Mouse (Mus musculus) mouse trophoblast stem cell (cell line): ENCODE data around the gene Calhm6.

Source experiments
- in situ Hi-C, 2 experiments: fragments of 300-500 bp; cut with MseI, MboI; formaldehyde crosslinking; loops; 2 replicates in 1 of 2; 3 replicates in 1 of 2; pipeline ENCODE4 v1.15.1; 2025

Calhm6 gene

DNA sequence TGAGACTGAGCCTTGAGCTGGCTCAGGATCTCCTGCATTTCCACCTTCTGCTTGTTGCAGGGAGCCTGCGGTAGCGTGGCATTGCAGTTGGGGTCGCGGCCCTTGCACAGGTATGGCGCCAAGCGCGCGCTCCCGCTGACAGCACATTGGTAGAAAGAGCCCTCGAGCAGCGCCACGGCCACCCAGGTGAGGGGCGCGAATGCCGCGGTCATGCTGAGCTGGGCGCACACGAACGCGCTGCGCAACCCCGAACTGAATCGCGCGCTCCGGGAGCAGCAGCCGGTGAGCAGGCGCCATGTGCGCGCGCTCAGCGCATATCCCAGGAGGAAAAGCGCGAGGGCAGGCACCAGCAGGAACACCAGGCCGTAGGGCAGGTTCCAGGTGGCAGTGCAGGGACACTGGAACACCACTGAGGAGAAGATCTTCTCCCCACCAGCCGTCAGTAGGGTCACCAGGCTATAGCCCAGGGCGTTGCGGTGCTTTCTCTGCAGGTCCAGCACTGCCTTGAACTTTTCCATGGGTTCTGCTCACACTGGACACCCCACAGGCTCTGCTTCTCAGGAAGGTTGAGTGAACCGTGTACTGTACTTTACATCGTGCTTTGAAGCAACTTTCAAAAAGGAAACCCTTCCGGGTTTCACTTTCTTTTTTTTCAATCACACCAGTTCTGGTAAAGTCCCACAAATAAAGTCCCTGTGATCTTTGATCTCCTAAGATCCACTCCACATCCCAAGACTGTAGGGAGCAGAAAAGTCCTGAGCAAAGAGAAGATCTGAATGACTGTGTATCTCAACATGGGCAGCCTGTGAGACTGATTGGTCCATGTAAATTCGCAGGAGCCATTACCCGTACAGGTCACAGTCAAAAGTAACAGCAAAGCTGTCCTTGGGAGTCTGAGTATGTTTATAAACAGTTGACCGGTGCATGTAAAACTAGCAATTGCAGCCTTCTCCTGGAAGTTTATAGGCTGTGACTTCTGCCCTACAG, at the start of gene Calhm6:
Gene Calhm6, minus strand, starts transcription at position 593 of the 987 bp plus-strand sequence.
- in situ Hi-C loops, result no loop called here

DNA sequence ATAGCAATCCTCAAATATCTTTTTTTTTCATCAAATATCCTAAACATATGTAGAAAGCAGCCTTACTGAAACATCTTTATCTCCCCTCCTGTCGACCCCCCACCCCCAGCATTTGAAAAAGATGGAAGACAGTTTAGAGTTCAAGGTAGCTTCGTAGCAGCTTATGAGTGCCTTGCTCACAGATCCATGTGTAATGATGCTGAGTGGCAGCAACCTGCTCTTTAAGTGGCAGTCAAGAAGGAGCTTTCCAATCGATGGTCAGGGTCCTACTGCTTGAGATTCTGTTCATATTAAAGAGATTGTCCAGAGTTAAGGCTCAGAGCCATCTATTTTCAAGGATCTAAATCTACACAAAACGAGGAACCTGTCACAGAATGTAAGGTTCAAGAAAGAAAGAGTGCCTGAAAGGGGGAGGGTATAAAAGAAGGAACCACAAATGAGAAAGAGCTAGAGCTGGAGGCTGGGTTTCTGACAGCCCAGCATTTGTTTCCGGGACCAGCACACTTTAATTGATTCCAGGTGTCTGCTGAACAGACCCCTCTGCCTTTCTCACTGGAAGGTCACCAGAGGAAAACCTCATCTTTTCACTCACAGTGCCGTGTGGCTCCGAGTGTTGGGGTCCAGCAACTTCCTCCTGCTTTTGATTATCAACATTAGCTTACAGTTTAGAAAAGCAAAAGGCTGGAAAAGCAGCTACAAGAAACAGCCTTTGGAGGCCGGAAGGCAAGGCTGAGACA, 48.3 kb upstream of the Calhm6 start:
- in situ Hi-C loops, result no loop called here

- in situ Hi-C loops, result no loop called here
Observed at GRCm38 (mm10) chr10:34172663-34173282, 45.0 kb upstream of the Calhm6 start.

DNA sequence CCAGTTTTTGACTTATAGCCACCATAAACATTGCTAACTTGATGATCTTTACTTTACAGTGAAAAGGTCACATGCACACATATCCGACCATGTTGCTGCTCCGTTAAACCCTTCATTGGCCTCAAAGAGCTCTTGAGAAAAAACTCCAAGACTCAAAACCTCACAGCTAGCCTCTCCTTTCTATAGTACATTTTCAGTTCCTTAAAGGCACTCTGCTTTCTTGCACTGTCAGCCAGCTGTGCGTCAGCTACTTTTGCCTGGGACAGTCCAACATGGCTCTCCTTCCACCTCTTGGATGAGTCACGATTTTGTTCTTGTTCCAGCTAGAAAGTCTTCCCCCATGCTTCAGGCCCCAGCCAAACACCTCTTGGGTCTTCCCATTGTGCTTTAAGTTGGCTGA, 43.9 kb upstream of the Calhm6 start:
- in situ Hi-C loops, result no loop called here

DNA sequence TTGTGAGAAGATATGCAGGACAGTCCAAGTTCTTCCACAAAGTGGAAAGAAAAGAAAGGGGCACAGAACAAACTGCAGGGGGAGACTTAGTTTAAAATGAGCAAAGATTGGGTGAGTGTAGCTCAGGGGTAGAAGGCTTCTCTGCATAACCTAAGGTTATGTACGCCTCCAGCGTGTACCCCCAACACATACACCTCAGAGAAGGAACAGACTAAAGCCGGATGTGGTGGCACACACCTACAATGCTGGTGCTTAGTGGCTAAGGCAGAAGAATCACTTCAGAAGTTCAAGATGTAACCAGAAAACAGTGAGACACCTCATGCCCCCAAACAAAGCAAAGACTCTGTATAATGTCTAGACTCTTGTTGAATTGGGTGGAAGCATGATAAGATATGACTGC, 43.4 kb upstream of the Calhm6 start:
- in situ Hi-C loops, result no loop called here

GRCm38 (mm10) chr10:34166971-34167370, 39.2 kb upstream of the Calhm6 start:
- in situ Hi-C loops, result no loop called here

- in situ Hi-C loops, result no loop called here
Observed at GRCm38 (mm10) chr10:34155796-34156554, 28.2 kb upstream of the Calhm6 start.

- in situ Hi-C loops, result no loop called here
Observed at GRCm38 (mm10) chr10:34151827-34152226, 24.0 kb upstream of the Calhm6 start.

DNA sequence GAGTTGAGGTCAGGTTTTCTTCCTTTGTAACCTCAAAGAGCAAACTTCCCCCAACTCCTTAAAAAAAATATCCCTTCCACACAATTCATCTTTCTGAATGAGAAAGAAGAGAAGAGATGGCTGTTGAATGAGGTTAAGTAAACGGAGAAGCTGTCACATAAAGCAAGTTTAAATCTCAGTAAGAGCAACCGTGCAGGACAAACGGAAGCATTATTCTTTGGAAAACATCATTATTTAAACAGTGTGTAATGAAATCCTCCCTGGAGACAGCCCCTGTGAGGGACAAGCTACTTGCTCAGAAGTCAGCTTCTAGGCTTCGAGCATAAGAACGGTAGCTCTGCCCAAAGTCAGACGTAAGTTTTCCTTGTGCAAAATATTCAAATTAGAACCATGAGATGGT, 22.7 kb upstream of the Calhm6 start:
- in situ Hi-C loops, result no loop called here

DNA sequence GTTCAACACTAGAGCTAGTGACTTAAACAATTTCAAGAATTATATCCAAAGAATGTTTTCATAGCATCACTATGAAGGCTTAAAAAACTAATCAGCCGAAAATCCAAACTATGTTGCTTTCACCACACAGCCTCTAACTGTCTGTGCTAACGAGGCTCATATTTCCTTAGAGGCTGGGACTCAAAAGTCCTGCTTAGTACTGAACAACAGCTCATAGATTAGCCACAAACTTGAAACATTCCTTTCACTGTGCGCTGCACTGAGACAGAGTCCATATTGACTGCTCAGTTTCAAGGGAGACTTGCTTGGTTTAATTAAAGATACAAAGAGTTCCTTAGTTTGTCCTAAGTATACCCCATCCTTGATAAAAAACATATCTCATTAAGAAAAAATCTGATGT, 22.0 kb upstream of the Calhm6 start:
- in situ Hi-C loops, result no loop called here

DNA sequence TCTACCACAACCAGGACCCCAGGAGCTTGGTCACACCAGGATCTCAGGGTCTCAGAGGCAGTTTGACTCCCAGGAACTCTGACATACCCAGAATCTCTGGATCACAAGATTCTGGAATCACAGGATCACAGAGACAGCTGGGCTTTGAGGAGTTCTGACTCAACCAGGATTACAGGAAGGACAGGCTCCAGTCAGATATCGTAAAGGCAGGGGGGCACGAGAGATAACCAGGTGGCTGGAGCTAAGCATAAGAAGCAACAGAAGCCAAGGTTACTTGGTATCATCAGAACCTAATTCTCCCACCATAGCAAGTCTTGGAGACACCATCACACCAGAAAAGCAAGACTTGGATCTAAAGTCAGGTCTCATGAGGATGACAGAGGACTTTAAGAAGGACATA, 13.9 kb upstream of the Calhm6 start:
- in situ Hi-C loops, result no loop called here

- in situ Hi-C loops, result no loop called here
Observed at GRCm38 (mm10) chr10:34139768-34140167, 12.0 kb upstream of the Calhm6 start.

GRCm38 (mm10) chr10:34138027-34138426, 10.2 kb upstream of the Calhm6 start:
- in situ Hi-C loops, result no loop called here

DNA sequence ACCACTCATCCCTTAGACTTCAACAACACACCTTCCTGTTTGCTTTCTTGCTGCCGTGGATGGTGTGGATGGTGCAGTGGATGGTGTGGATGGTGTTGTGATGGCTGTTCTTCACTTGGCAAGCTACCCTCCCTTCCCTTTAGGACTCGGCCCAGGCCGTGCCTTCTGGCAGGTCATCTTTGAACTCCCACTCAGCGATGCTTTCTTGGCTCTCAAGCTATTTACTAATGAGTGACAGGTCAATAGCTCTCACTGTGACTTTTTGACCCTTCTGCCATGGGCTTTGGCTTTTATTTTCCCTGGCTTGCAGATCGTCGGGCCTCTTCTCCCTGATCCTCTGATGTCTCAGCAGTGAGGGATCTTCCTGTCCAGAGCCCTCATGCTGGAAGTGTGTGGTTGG, 8.6 kb upstream of the Calhm6 start:
- in situ Hi-C loops, result no loop called here

GRCm38 (mm10) chr10:34131356-34131755, 3.6 kb upstream of the Calhm6 start:
- in situ Hi-C loops, result no loop called here

GRCm38 (mm10) chr10:34128391-34128790, 607 bp upstream of the Calhm6 start:
- in situ Hi-C loops, result no loop called here

GRCm38 (mm10) chr10:34118421-34118820, 9.4 kb downstream of the Calhm6 start:
- in situ Hi-C loops, result no loop called here

DNA sequence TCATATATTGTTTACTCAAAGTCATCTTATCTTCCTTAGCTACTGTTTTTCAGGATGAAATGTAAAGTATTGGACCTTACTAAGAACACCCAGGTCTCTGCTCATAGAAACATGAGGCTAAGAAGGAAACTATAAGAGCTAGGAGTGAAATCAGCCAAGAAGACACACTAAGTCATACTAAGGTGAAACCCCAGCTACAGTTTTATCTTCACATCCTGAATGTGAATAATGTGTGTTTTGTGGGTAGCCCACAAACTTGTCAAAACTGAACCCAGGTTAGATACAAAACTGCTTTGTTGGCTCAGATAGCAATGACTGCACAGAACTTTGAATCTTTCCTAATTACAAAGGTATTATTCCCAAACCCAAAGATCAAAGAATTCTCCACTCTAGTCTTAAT, 10.0 kb downstream of the Calhm6 start:
- in situ Hi-C loops, result no loop called here

DNA sequence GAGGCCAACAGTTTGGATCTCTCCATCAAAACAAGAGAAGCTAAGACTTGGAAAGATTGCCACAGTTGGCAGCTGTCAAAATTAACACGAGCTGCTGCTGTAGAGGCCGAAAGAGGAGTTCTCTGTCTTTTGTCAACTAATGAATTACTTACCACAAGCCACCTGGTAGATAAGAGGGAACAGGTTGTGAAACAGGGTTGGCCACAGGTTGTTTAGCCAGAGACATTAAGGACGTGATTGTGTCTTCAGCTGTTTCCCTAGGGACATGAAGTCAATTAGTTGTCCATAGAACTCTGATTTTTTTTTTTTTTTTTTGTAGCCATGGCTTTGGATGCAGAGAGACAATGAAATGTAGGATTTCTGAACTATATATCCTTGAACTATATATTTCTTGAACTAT, 10.7 kb downstream of the Calhm6 start:
- in situ Hi-C loops, result no loop called here

DNA sequence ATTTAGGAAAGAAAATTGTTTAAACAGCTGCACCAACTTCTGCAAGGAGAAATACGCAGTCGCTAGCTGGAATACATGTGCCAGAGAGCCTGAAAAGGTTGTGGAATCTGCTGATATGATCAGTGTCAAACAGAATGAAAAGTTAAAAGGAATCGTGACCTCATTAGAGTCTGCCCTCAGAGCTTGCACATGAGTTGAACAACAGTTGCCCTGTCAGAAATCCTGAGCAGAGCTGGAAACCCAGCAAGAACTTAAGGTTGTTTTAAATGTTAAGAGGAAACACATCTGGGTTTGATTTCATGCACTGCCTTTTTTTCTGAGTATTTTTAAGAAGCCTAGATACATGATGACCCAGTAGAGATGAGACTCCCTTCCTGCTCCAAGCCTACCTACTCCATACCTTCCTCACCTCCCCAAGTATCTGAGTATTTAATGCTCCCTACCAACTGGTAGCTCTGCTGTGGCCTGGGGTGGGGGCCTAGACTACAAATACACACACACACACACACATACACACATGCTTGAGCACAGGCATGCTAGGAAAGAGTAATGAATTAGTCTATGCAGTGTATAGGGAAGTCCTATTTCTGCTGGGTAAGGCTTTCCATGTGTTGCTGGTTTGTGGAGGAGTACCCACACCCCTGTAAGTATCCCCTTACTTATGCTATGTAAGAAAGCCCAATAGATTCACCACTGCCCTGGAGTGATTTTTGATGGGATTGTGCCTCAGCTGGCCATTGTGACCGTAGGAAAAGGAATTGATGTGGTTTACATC, 15.6 kb downstream of the Calhm6 start:
- in situ Hi-C loops, result no loop called here
